Mouse (Mus musculus): ENCODE measurements at regions not wholly inside any gene's neighbourhood (a gene's known extent, or its start where the extent isn't known, plus 50 kb on each side); places are given as distances from the start of the nearest gene placed in this dataset.
A peak's percentile ranks its signal among the peaks of the same experiment; 100 is the strongest.

DNA sequence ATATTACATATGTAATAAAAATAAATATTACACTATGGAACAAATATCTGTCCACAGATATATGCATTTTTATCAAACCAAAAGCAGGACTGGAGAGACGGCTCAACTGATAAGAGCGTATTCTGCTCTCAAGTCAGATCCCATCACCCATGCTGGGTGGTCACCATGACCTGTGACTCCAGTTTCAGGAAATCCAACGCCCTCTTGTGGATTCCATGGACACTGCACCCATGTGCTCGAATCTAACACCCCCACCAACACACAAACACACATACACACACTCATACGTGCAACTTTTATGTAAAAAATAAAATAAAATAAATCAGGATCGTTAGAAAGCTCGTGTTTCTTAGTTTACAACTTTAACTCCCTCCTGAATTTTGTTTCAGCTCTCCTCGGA, 76.7 kb upstream of the Otud4 start:
- Histone ChIP-seq H3K27me3 (replicated peaks; ENCODE audit: control insufficient read depth, insufficient read depth, low read length) (no peaks in the 10 kb centered on the region), H3K27ac (replicated peaks; ENCODE audit: low read depth, low read length) (peak overlapping the region; percentile 82; the same call in 1 of the 2 replicates), H3K4me3 (ENCODE audit: low read depth, low read length) (no peak overlapping the region), H3K4me2 (ENCODE audit: low read depth, low read length) (no peak overlapping the region), H3K9me3 (ENCODE audit: control insufficient read depth, low read length) (no peaks in the 10 kb centered on the region; the same call in 1 of the 2 replicates), H3K9ac (ENCODE audit: low read depth, low read length) (no peak overlapping the region), H3K36me3 (ENCODE audit: control insufficient read depth, insufficient read depth, low read length) (no peaks in the 10 kb centered on the region), H3K4me1 (ENCODE audit: control insufficient read depth, insufficient read depth, low read length) (peaks cover 9% of the 10 kb centered on the region)
- DNase-seq (ENCODE audit: low spot score) (peak; percentile 24), ATAC-seq (ENCODE audit: low read depth) (no peak)
- WGBS: 70% methylated on average over 8 of the region's 8 CpGs

DNA sequence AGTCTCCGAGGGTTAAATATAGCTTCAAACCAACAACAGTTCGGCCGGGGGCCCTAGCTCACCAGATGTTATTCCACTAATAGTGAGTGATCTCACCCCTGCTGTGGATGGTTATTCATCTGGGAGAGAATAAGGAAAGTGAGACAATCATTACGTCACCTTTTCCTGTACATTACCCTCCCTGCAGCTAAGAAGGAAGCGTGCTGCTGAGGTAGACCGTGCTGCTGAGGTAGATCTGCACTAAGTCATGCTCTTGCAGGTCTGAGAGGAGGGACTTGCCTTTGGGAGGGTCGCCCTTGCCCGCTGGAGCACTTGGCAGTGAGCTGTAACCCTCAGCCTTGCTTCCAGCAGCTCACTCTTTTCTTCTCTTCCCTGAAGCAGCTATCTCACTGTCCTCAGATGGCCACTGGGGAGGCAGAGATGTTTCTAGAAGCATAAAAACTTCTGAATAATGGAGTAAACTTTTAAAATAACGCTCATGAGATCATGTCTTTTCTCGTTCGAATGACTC, 77.3 kb upstream of the Otud4 start:
- 38% methylated on average over 11 of the region's 11 CpGs for WGBS
- H3K4me3 ChIP-seq (ENCODE audit: low read depth, low read length): no peak overlapping the region
- peak overlapping the region; percentile 40 for H3K4me2 ChIP-seq (ENCODE audit: low read depth, low read length)
- no peaks in the 10 kb centered on the region; the same call in 1 of the 2 replicates for H3K9me3 ChIP-seq (ENCODE audit: control insufficient read depth, low read length)
- ATAC-seq (ENCODE audit: low read depth): peak; percentile 96
- no peak overlapping the region for H3K9ac ChIP-seq (ENCODE audit: low read depth, low read length)
- H3K27ac ChIP-seq (replicated peaks; ENCODE audit: low read depth, low read length): peak overlapping the region; percentile 82
- H3K4me1 ChIP-seq (ENCODE audit: control insufficient read depth, insufficient read depth, low read length): peaks cover 9% of the 10 kb centered on the region
- DNase-seq (ENCODE audit: low spot score): peak; percentile 94
- no peaks in the 10 kb centered on the region for H3K27me3 ChIP-seq (replicated peaks; ENCODE audit: control insufficient read depth, insufficient read depth, low read length)
- no peaks in the 10 kb centered on the region for H3K36me3 ChIP-seq (ENCODE audit: control insufficient read depth, insufficient read depth, low read length)

DNA sequence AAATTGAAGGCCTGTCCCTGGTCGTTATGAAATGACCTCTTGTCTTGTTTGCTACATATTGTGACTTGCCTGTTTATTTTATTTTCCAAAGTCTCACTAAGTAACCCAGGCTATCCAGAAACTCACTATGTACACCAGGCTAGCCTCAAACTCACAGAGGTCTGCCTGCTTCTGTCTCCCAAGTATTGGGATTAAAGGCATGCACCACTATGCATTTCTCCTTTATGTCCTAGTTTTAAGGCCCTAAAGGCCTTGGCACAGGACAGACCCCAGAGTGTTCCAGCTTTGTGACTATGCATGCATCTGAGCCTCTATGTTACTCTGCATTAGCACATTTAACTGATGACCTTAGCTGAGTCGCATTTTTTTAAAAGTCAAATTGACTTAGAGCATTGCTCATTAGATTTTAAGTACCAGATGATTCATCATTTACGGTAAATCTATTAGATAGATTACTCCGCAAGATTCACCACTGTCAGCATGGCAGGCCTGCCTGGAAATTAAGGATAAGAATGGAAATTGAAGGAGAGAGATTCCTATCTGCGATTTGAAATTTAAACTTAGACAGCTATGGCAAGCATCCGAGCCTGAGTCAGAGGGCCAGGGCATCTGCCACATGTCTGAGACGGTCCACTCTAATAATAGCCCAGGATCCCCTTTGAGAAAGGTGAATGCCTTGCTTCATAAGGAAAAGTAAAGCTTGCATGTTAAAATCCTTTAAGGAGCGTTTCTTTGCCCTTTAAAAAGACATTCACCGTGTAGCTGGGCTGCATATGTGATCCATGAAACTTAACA, 78.0 kb upstream of the Otud4 start:
- 46% methylated on average over 9 of the region's 9 CpGs for WGBS
- no peak overlapping the region for H3K4me3 ChIP-seq (ENCODE audit: low read depth, low read length)

DNA sequence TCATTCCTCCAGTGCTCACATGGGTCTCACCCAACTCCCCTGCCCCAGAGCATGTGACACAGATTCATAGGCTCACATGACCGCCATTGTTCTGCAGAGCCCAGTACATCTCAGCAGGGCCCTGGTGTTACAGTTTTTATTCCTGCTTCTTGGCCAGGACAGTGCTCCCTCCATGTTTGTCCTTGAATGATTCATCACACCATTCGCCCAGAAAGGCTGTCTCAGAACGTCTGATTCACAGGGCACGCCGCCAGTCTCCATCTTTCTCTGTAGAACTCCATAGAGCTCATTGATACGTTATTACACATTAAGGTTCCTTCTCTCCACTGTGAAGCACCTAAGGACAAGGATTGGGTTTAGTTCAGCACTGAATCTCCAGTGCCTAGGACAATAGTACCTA, 79.9 kb upstream of the Otud4 start:
- Histone ChIP-seq H3K4me2 (ENCODE audit: low read depth, low read length) (no peak overlapping the region), H3K4me3 (ENCODE audit: low read depth, low read length) (no peak overlapping the region)

More for the DNA sequence above, 78.0 kb upstream of the Otud4 start:
- no peaks in the 10 kb centered on the region for H3K36me3 ChIP-seq (ENCODE audit: control insufficient read depth, insufficient read depth, low read length)
- no peaks in the 10 kb centered on the region; the same call in 1 of the 2 replicates for H3K9me3 ChIP-seq (ENCODE audit: control insufficient read depth, low read length)
- H3K27ac ChIP-seq (replicated peaks; ENCODE audit: low read depth, low read length): peak overlapping the region; percentile 82
- DNase-seq (ENCODE audit: low spot score) (peak; percentile 12), ATAC-seq (ENCODE audit: low read depth) (peak; percentile 54)
- H3K9ac ChIP-seq (ENCODE audit: low read depth, low read length): no peak overlapping the region
- peaks cover 9% of the 10 kb centered on the region for H3K4me1 ChIP-seq (ENCODE audit: control insufficient read depth, insufficient read depth, low read length)
- peak overlapping the region; percentile 40 for H3K4me2 ChIP-seq (ENCODE audit: low read depth, low read length)
- H3K27me3 ChIP-seq (replicated peaks; ENCODE audit: control insufficient read depth, insufficient read depth, low read length): no peaks in the 10 kb centered on the region

DNA sequence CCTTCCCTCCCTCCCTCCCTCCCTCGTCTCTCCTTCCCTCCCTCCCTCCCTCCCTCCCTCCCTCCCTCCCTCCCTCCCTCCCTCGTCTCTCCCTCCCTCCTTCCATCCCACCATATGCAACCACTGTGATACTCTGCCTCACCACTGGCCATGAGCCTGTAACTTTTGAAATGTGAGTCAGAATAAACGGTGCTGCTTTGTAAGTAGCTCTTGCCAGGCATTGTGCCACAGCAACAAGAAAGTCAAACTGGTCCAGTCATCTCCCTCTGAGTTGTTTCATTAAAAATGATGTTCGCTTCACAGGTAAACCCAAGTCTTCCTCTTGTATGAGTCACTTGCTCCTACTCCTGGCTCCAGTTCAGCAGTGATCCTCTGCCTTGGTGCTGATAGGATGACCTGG, 85.1 kb upstream of the Otud4 start:
- 86% methylated on average over 2 of the region's 4 CpGs for WGBS
- no peak overlapping the region for H3K4me2 ChIP-seq (ENCODE audit: low read depth, low read length)
- no peak for DNase-seq (ENCODE audit: low spot score)

More for the DNA sequence above, 79.9 kb upstream of the Otud4 start:
- H3K36me3 ChIP-seq (ENCODE audit: control insufficient read depth, insufficient read depth, low read length): no peaks in the 10 kb centered on the region
- 93% methylated on average over 6 of the region's 6 CpGs for WGBS
- H3K9me3 ChIP-seq (ENCODE audit: control insufficient read depth, low read length): no peaks in the 10 kb centered on the region
- ATAC-seq (ENCODE audit: low read depth) (no peak), DNase-seq (ENCODE audit: low spot score) (no peak)
- no peak overlapping the region for H3K9ac ChIP-seq (ENCODE audit: low read depth, low read length)
- no peak overlapping the region for H3K27ac ChIP-seq (replicated peaks; ENCODE audit: low read depth, low read length)
- H3K4me1 ChIP-seq (ENCODE audit: control insufficient read depth, insufficient read depth, low read length): peaks cover 9% of the 10 kb centered on the region
- no peaks in the 10 kb centered on the region for H3K27me3 ChIP-seq (replicated peaks; ENCODE audit: control insufficient read depth, insufficient read depth, low read length)

DNA sequence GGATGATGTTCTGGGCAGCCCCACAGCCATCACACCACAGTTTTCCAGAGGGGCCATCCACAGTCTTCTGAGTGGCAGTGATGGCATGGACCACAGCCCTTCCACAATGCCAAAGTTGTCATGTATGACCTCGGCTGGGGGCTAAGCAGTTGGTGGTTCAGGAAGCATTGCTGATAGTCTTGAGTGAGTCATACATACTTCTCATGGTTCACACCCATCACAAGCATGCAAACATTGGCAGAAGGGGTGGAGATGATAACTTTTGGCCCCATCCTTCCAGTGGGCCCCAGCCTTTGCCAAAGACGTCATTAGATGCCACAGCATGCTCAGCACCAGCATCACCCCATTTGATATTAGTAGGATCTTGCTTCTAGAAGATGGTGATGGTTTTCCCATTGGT, 89.3 kb upstream of the Otud4 start:
- H3K27ac ChIP-seq (replicated peaks; ENCODE audit: low read depth, low read length): no peak overlapping the region
- no peaks in the 10 kb centered on the region for H3K9me3 ChIP-seq (ENCODE audit: control insufficient read depth, low read length)
- no peak overlapping the region for H3K9ac ChIP-seq (ENCODE audit: low read depth, low read length)
- WGBS: 84% methylated on average over 2 of the region's 2 CpGs
- DNase-seq (ENCODE audit: low spot score) (no peak), ATAC-seq (ENCODE audit: low read depth) (no peak)
- H3K4me1 ChIP-seq (ENCODE audit: control insufficient read depth, insufficient read depth, low read length): no peaks in the 10 kb centered on the region
- no peaks in the 10 kb centered on the region for H3K27me3 ChIP-seq (replicated peaks; ENCODE audit: control insufficient read depth, insufficient read depth, low read length)
- no peak overlapping the region for H3K4me2 ChIP-seq (ENCODE audit: low read depth, low read length)
- H3K36me3 ChIP-seq (ENCODE audit: control insufficient read depth, insufficient read depth, low read length): no peaks in the 10 kb centered on the region
- no peak overlapping the region for H3K4me3 ChIP-seq (ENCODE audit: low read depth, low read length)

More for the DNA sequence above, 85.1 kb upstream of the Otud4 start:
- no peak overlapping the region for H3K9ac ChIP-seq (ENCODE audit: low read depth, low read length)
- no peaks in the 10 kb centered on the region for H3K36me3 ChIP-seq (ENCODE audit: control insufficient read depth, insufficient read depth, low read length)
- no peak for ATAC-seq (ENCODE audit: low read depth)
- H3K9me3 ChIP-seq (ENCODE audit: control insufficient read depth, low read length): no peaks in the 10 kb centered on the region
- H3K27me3 ChIP-seq (replicated peaks; ENCODE audit: control insufficient read depth, insufficient read depth, low read length): no peaks in the 10 kb centered on the region
- no peaks in the 10 kb centered on the region for H3K4me1 ChIP-seq (ENCODE audit: control insufficient read depth, insufficient read depth, low read length)
- H3K27ac ChIP-seq (replicated peaks; ENCODE audit: low read depth, low read length): no peak overlapping the region
- H3K4me3 ChIP-seq (ENCODE audit: low read depth, low read length): no peak overlapping the region

DNA sequence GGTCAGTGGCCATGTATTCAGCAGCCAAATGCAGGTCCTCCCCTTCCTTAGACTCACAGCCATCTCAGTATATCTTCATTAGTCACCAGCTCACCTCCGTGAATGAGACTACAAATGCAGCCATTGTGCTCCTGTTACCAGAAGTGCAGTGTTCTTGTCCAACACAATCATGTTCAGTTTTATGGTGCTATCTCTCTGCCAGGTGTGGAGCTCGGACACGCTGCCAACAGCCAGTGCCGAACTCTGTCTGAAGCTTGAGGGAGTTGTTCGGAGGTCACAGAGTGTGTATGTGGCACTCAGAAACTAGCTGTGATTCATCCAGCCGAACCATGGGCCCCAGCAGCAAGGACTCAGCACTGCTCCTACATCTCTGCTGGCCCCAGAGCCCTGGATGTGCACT, 91.3 kb upstream of the Otud4 start:
- H3K36me3 ChIP-seq (ENCODE audit: control insufficient read depth, insufficient read depth, low read length): no peaks in the 10 kb centered on the region
- no peak overlapping the region for H3K4me2 ChIP-seq (ENCODE audit: low read depth, low read length)
- WGBS: 82% methylated on average over 6 of the region's 6 CpGs

DNA sequence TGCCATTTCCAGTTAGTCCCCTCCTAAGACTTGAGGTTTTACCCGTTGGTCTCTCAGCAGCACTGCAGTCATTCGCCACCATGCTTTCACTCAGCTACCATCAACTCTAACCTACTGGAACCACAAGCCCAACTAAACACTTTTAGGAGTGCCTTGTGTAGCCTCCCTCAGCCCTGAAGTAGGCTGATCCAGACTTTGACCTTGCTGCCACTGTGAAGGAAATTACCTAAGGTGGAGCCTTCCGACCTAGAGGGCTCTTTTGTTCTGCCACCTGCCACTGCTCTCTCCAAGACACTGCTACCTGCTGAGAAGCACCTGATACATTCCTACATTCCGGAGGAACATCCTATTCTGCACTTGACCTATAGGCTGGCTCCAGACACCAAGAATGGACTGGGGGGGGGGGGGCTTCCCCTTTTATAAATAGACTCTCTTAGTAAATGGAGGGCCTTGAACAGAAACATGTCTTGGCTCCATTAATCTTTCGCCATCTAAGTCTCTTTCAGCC, 93.5 kb upstream of the Otud4 start:
- 83% methylated on average over 5 of the region's 5 CpGs for WGBS
- no peaks in the 10 kb centered on the region for H3K36me3 ChIP-seq (ENCODE audit: control insufficient read depth, insufficient read depth, low read length)
- ATAC-seq (ENCODE audit: low read depth) (no peak), DNase-seq (ENCODE audit: low spot score) (no peak)
- no peaks in the 10 kb centered on the region for H3K4me1 ChIP-seq (ENCODE audit: control insufficient read depth, insufficient read depth, low read length)
- no peaks in the 10 kb centered on the region for H3K27me3 ChIP-seq (replicated peaks; ENCODE audit: control insufficient read depth, insufficient read depth, low read length)
- no peak overlapping the region for H3K9ac ChIP-seq (ENCODE audit: low read depth, low read length)
- H3K4me2 ChIP-seq (ENCODE audit: low read depth, low read length): no peak overlapping the region
- H3K27ac ChIP-seq (replicated peaks; ENCODE audit: low read depth, low read length): no peak overlapping the region
- H3K9me3 ChIP-seq (ENCODE audit: control insufficient read depth, low read length): no peaks in the 10 kb centered on the region
- no peak overlapping the region for H3K4me3 ChIP-seq (ENCODE audit: low read depth, low read length)

More for the DNA sequence above, 91.3 kb upstream of the Otud4 start:
- Histone ChIP-seq H3K27ac (replicated peaks; ENCODE audit: low read depth, low read length) (no peak overlapping the region), H3K4me3 (ENCODE audit: low read depth, low read length) (no peak overlapping the region), H3K9ac (ENCODE audit: low read depth, low read length) (no peak overlapping the region), H3K4me1 (ENCODE audit: control insufficient read depth, insufficient read depth, low read length) (no peaks in the 10 kb centered on the region), H3K9me3 (ENCODE audit: control insufficient read depth, low read length) (no peaks in the 10 kb centered on the region), H3K27me3 (replicated peaks; ENCODE audit: control insufficient read depth, insufficient read depth, low read length) (no peaks in the 10 kb centered on the region)
- DNase-seq (ENCODE audit: low spot score) (no peak), ATAC-seq (ENCODE audit: low read depth) (no peak)

All from embryonic facial prominence, embryonic 14.5 days (tissue).